Mouse (Mus musculus): ENCODE results near the gene Mfn1. TPM values are rescaled to one million over a fixed set of nuclear protein-coding genes. Genes with fewer than 3 reads are reported as not detected.

Gene Mfn1
- polyA plus RNA-seq, 1 experiment, result 26.4 TPM

DNA sequence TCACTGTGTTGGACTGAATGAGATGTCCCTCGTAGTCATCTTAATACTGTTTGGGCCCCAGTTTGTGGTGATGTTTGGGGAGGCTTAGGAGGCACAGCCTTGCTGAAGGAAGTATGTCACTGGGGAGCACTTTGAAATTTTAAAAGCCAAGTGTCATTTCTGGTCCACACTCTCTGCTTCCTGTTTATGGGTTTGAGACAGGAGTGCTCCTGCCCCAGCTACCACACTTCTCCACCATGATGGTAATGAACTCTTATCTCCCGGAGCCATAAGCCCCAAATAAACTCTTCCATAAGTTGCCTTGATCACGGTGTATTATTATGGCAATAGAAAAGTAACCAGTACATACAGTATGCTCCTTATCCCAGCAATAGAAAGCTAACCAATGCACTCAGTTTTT lies 92.8 kb downstream of the Mfn1 start:
- TF ChIP-seq CTCF (conservative IDR thresholded peaks at IDR 0.05; ENCODE audit: insufficient read depth, insufficient read length, low read depth, low read length), result no peak
- no peak for TF ChIP-seq POLR2A (IDR thresholded peaks at IDR 0.05; ENCODE audit: low read depth, low read length)
- WGBS, result 95% methylated on average over 3 of the region's 3 CpGs
- H3K27me3 ChIP-seq (replicated peaks; ENCODE audit: control insufficient read depth, insufficient read depth, low read length), result no peaks in the 10 kb centered on the region
- no peaks in the 10 kb centered on the region for H3K4me1 ChIP-seq (ENCODE audit: control insufficient read depth, insufficient read depth, low read length)
- no peak for DNase-seq
- H3K4me3 ChIP-seq (ENCODE audit: insufficient read depth, low read depth, low read length), result no peak overlapping the region
- no peak overlapping the region for H3K27ac ChIP-seq (ENCODE audit: insufficient read depth, low read depth, low read length)
- no peaks in the 10 kb centered on the region for H3K36me3 ChIP-seq (ENCODE audit: control insufficient read depth, insufficient read depth, low read length)

DNA sequence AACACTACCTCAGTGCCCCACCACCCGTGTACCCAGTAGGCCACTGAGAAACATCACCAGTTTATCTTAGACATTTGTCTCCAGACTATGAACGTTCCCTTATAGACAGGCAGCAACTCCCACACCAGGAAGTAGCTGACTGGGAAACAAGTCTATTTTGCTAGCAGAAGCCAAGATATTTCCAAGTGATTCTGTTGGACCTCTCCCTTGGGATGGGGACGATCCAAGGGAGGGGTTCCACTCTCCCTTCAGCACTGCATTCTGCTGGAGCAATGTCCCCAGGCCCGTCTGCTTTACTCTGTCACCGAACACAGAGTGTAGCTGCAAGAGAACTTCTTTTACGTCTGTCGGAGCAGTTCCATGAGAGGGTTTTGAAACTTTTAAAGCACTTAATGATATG lies 98.9 kb downstream of the Mfn1 start:
- Histone ChIP-seq H3K27ac (ENCODE audit: insufficient read depth, low read depth, low read length) (no peak overlapping the region), H3K4me1 (ENCODE audit: control insufficient read depth, insufficient read depth, low read length) (no peaks in the 10 kb centered on the region), H3K36me3 (ENCODE audit: control insufficient read depth, insufficient read depth, low read length) (no peaks in the 10 kb centered on the region), H3K4me3 (ENCODE audit: insufficient read depth, low read depth, low read length) (no peak overlapping the region), H3K27me3 (replicated peaks; ENCODE audit: control insufficient read depth, insufficient read depth, low read length) (no peaks in the 10 kb centered on the region)
- 63% methylated on average over 7 of the region's 7 CpGs for WGBS
- TF ChIP-seq POLR2A (IDR thresholded peaks at IDR 0.05; ENCODE audit: low read depth, low read length), result no peak
- DNase-seq, result no peak

Other genes starting within 250 kb of the Mfn1 start
- 9.5 and 9.9 TPM in 2 replicates for gene Zmat3, start 163.5 kb upstream of the Mfn1 start, polyA plus RNA-seq (2012; rRNA removed)
- 7.9 and 10.2 TPM in 2 replicates for gene Pik3ca, start 131.8 kb upstream of the Mfn1 start, polyA plus RNA-seq (2012; rRNA removed)
- 0.05 TPM in 1 of 2 replicates, not detected in the other for gene Kcnmb3, start 37.2 kb upstream of the Mfn1 start, polyA plus RNA-seq (2012; rRNA removed)
- gene Zfp639, start 19.2 kb upstream of the Mfn1 start, polyA plus RNA-seq (2012; rRNA removed), result 19.6 and 20.2 TPM in 2 replicates
- gene Gnb4, start 87.1 kb downstream of the Mfn1 start, polyA plus RNA-seq (2012; rRNA removed), result 13.6 and 16.0 TPM in 2 replicates
- 15.4 and 17.8 TPM in 2 replicates for gene Actl6a, start 176.8 kb downstream of the Mfn1 start, polyA plus RNA-seq (2012; rRNA removed)
- 450 and 540 TPM in 2 replicates for gene Ndufb5, start 207.5 kb downstream of the Mfn1 start, polyA plus RNA-seq (2012; rRNA removed)
- 3.7 and 4.4 TPM in 2 replicates for gene Mrpl47, start 208.1 kb downstream of the Mfn1 start, polyA plus RNA-seq (2012; rRNA removed)

All from kidney, adult 2 months (tissue).